Mouse (Mus musculus) macrophage (primary cell): ENCODE data around the gene Gpr84. TPM values are rescaled to one million over a fixed set of nuclear protein-coding genes. Genes with fewer than 3 reads are reported as not detected.

Source experiments
- H3K27ac ChIP-seq: fragments of 350-480 bp; formaldehyde crosslinking; 2 replicates; pipeline ENCODE4 v1.9.0; 2021
- H3K36me3 ChIP-seq: fragments of 350-480 bp; formaldehyde crosslinking; 2 replicates; pipeline ENCODE4 v1.9.0; 2021; ENCODE audit errors: inconsistent target
- H3K4me3 ChIP-seq: fragments of 350-480 bp; formaldehyde crosslinking; 2 replicates; pipeline ENCODE4 v1.9.0; 2021; ENCODE audit errors: inconsistent target
- H3K79me2 ChIP-seq: fragments of 350-480 bp; formaldehyde crosslinking; 2 replicates; pipeline ENCODE4 v1.9.0; 2021; ENCODE audit errors: inconsistent target
- WGBS: methylation state at CpG from one replicate; pipeline ENCODE4 v1.1.7; 2026; ENCODE audit warnings: inconsistent platforms; ENCODE audit not compliant: missing documents; 5-methylcytosine and 5-hydroxymethylcytosine counted together
- polyA plus RNA-seq: library from polyadenylated mRNA; stranded (reverse); fragments of 250-400 nt; gene quantifications from 3 replicates; pipeline ENCODE4 v1.2.4, GENCODE M21; 2018; ENCODE audit warnings: inconsistent platforms

Gpr84 gene
- polyA plus RNA-seq, 1 experiment from 2014 or later = 0.93 TPM

DNA sequence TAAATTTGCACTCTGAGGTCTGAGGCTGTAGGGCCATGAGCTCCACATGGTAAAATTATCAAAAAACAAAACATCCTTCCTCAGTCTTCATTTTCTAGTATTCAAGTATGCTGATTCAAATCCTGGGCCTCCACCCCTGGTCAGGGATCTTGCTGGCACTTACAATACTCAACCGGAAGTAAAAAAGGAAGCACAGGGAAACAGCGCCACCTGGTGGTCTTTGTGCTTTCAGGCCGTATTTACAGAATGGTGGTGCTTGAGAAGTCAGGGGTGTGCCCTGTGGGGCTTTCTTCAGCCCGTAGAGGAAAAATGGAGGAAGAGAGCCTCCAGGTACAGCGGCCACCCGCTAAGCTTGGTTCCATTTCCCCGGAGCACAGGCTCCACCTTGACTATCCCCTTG is 3.3 kb downstream of the Gpr84 start:
- WGBS = 0% methylated on average over 7 of the region's 7 CpGs
- H3K36me3 ChIP-seq = no peaks in the 10 kb centered on the region
- no peak overlapping the region for H3K4me3 ChIP-seq
- peak overlapping the region; percentile 97 for H3K27ac ChIP-seq
- H3K79me2 ChIP-seq = no peaks in the 10 kb centered on the region; the same call in 1 of the 2 replicates

DNA sequence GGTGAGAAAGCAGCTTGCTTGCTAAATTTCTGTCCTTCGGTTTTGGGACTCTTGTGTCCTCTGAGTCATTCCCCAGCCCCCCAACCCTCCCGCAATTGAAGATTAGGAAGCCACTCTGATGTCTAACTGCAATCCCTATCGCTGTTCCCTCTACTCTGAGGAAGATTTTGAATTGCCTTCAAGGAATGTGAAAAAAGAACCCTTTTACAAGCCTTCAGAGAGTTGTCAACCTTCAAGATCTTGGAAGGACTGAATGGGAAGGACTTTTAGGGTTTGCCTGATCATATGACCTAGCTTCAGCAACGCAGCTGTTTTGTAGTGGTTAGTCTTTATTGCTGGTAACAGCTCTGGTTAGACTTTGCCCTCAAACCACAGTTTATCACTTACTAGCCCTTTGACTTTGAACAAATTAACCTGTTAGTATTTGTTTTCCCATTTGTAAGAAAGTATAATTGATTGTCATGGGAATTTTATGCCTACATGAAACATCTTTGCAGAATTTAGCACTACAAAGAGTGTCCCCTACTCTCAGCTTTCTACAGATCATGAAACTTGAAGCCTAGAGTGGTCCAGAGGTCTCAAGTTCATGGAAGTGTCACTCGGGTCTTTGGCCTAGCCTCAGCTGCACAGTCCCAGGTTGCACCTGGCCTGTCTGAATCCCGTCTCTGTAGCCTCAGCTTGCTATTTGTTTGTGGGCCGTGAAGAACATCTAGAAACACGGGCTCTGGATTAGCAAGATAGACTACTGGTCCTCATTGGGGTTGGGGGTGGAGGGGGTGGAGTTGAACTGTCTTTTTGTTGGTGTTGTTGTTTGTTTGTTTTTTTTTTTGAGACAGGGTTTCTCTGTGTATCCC is 4.4 kb downstream of the Gpr84 start:
- Histone ChIP-seq H3K36me3 (no peaks in the 10 kb centered on the region), H3K79me2 (no peaks in the 10 kb centered on the region; the same call in 1 of the 2 replicates), H3K4me3 (peak overlapping the region; percentile 28), H3K27ac (peak overlapping the region; percentile 97)
- WGBS = 46% methylated on average over 8 of the region's 8 CpGs

DNA sequence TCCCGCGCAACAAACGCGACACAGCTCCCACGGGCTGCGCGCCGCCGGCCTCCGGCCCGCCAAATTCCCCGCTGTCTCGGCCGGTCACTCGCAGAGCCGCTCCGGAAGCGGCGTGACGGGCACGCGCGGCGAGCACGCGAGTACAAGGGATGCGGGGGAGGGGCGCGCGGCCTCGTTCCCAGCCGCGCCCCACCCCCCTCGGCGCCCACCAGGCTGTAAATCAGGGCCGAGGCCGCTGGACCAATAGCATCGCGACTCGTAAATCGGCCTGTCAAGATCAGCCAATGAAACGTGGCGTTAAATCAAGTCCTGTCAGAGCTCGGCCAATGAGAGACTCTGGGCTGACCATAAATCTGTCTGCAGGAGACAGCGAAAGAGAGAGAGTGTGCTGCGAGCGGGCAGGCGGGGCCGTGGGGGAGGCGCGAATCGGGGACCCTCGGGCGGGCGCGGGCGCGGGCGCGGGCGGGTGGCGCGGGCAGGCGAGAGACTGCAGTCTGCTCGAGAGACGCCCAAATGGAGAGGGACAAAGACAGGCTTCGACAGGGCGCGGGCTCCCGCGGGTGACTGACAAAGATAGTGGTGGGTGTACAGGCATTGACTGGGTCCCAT is 5.2 kb downstream of the Gpr84 start:
- Histone ChIP-seq H3K79me2 (no peaks in the 10 kb centered on the region; the same call in 1 of the 2 replicates), H3K4me3 (peak overlapping the region; percentile 37), H3K36me3 (no peaks in the 10 kb centered on the region), H3K27ac (peak overlapping the region; percentile 97)
- WGBS = 1% methylated on average over 52 of the region's 71 CpGs

DNA sequence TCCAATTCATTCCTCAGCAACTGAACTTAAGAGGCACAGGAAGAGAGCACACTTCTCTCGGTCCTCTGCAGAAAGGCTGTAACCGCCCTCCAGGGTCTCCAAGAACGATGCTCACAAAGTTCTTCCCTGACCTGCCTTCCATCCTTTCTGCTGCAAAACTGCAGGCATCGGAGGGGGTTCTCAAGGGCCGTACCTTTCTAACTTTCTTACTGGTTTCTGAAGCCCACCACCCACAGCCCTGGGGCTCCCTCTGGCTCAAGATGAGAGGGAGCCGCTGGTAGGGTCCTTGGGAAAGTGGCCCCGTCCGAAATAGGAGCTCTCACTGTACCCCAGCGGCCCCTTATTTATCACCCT is 5.8 kb downstream of the Gpr84 start:
- Histone ChIP-seq H3K27ac (peak overlapping the region; percentile 84), H3K4me3 (peak overlapping the region; percentile 37), H3K36me3 (peaks cover 2% of the 10 kb centered on the region; the same call in 1 of the 2 replicates), H3K79me2 (no peaks in the 10 kb centered on the region; the same call in 1 of the 2 replicates)
- WGBS = 4% methylated on average over 8 of the region's 9 CpGs

DNA sequence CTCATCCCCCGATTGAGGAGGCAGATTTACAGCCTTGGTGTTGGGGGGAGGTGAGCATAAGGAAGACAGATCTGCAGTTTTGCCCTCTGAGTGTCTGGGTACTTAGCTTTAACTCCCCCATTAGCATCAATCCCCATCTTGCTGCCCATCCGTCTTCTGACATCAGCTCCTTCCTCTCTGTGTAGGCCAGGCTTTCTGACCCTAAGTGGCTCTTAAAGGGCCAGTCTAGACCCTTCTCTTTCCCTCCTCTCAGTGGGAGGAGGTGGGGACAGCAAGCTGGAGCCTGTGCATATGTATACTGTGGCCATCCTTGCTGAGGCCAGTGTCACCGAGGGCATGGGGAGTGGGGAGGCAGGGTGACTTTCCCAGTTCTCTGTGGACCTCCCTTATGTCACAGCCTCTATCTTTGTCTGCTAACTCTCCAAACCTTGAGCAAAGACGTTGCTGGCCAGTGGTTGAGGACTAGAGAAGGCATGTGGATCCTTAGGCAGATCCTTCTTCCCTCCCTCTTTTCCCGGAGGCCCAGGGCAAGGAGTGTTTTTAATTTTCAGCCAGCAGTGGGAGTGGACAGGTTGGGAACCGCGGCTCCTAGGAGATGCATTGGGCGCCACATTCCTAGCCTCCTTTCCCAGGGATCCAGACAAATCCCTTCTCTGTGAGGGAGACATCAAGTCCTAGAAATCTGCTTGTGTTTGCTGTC is 6.3 kb downstream of the Gpr84 start:
- no peaks in the 10 kb centered on the region; the same call in 1 of the 2 replicates for H3K79me2 ChIP-seq
- H3K36me3 ChIP-seq = peaks cover 8% of the 10 kb centered on the region
- H3K4me3 ChIP-seq = peak overlapping the region; percentile 37
- peak overlapping the region; percentile 84 for H3K27ac ChIP-seq
- WGBS = 20% methylated on average over 8 of the region's 8 CpGs

DNA sequence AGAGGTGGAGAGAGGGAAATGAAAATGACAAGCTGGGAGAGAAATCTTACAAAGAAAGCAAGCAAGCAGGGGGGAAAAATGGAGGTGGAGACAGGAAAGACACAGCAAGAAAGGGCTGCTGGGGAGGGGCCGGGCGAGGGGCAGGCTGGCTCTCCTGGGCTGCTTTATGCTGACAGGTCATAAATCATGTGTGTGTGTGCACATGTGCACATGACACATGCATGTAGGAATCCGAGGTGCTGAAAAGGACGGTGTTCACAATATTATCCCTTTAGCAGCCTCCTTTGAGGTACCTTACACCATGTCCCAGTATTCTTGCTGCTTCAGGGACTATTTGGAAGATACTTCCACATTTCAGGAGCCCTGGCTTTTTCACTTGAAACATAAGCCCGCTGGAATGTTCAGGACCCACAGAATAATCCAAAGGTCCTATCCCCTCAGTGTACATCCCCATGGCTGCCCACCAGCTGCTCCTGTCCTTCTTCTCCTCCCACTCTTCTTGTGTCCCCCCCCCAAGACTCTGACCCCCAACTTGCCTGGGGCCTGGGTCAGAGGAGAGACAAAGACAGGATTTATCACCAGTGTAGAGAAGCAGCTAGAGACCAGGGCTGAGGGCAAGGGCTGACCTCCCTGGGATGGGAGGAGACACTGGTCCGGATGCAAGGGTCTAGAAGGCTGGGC is 7.9 kb downstream of the Gpr84 start:
- H3K36me3 ChIP-seq = peaks cover 24% of the 10 kb centered on the region
- 49% methylated on average over 6 of the region's 6 CpGs for WGBS
- H3K79me2 ChIP-seq = no peaks in the 10 kb centered on the region
- H3K4me3 ChIP-seq = no peak overlapping the region
- H3K27ac ChIP-seq = no peak overlapping the region

DNA sequence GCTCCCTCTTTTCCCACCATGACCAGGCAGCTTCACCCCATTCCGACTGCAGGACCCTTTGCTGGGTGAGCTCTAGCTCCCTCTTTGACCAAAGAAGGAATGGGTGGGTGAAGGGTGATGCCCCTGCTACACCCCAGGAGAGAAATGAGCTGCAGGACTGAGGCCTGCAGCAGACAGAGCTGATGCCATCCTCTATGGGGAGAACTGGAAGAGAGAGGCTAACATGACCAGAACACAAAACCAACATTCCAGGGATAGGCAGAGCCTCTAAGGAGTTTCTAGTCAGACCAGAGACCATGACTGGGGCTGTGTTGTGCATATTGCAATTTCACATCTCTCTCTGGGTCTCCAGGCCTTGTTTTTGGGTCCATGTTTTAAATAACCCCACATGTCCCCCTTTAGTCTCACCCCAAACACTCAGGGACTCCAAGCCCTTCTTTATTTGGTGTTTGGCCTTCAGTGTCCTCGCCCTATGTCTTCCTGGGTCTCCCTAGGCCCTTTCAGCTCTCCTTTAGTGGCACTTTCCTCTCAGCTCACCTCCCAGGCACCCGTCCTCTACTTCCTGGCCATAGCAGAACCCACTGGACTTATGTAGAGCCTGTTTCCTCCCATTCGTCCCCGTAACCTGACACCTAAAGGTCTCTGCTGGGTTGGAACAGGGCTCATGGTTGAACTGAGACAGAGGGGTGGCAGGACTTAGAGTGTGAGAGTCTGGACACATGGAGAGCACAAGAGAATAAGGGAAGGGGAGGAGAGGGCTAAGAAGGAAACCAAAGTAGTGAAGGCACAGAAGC is 8.7 kb downstream of the Gpr84 start:
- peaks cover 31% of the 10 kb centered on the region for H3K36me3 ChIP-seq
- H3K79me2 ChIP-seq = no peaks in the 10 kb centered on the region
- H3K4me3 ChIP-seq = no peak overlapping the region
- no peak overlapping the region for H3K27ac ChIP-seq
- 62% methylated on average over 4 of the region's 5 CpGs for WGBS

DNA sequence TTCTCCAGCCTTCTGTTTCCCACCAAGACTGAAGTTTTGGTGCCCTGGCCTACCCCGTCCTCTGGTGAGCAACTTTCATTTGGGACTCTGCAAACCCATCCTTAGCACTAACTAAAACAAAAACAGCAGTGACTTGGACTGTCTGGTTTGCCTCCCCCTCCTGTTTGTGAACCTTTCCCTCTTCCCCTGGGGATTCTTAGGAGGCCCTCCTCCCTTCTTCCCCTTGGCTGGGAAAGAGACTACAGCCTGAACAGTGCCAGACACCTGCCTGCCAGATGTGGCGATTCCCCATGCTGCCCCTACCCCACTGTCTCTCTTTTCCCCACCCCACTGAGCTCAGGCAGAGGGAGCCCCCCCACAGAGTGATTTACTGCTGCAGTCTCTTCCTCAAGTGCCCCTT is 9.4 kb downstream of the Gpr84 start:
- 88% methylated on average over 2 of the region's 2 CpGs for WGBS
- H3K27ac ChIP-seq = no peak overlapping the region

DNA sequence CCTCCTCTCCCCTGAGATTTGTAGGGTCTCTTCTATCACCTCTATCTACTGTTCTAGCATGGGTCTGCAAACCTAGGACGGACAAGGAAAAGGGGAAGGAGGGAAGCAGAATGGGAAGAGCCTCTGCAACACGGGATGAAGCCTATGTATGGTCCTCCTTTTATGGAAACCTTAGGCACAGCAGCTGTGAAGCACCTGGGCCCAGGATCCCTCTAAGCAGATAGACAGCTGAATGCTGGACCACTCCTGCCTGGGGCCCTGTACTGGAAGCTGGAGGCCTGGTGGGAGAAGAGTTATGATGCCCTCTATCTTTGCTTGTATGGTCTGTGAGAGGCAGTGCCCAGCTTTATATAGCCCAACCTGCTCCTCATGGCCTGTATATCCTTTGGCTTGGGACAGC is 9.9 kb downstream of the Gpr84 start:
- Histone ChIP-seq H3K4me3 (no peak overlapping the region), H3K27ac (no peak overlapping the region), H3K36me3 (peaks cover 43% of the 10 kb centered on the region), H3K79me2 (no peaks in the 10 kb centered on the region)
- 73% methylated on average over 2 of the region's 2 CpGs for WGBS

More for the DNA sequence above, 9.4 kb downstream of the Gpr84 start:
- Histone ChIP-seq H3K79me2 (no peaks in the 10 kb centered on the region), H3K36me3 (peaks cover 38% of the 10 kb centered on the region), H3K4me3 (no peak overlapping the region)

DNA sequence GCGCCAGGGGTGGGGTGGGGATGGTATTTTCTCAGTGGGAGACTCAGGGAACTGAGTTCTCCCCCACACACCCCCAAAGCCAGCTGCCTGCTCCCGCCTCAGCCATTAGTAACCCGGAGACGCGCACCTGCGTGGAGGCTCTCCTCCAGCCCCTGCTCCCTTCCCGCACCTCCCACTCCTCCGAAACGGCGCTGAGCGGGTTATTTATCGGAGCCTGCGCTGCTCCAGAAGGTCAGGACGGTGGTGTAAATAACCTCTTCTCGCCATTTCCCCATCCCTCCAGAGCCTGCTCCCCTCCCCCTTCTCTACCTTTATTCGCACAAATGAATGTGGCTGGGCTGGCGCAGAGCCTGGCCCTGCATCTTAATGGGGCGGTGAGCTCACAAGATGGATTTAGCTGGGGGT is 10.3 kb downstream of the Gpr84 start:
- 78% methylated on average over 16 of the region's 18 CpGs for WGBS
- Histone ChIP-seq H3K27ac (no peak overlapping the region), H3K36me3 (peaks cover 48% of the 10 kb centered on the region), H3K79me2 (no peaks in the 10 kb centered on the region), H3K4me3 (no peak overlapping the region)

DNA sequence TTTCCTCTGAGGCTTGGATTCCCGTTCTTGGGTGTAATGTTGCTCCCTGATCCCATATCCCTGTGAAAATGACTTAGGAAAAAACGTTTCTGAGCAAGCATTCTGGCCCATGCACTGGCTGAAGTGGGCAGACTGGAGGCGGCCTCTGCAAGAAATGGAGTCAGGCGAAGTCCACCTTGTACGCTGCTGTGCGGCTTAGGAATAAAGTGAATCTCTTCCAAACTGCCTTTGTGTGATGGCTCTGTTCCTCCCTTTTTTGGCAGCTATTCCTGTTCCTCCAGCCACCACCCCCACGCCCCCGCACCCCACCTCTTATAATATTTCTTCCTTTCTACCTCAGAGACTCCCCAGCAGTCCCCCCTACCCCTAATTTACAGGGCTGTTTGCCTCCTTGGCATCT is 10.8 kb downstream of the Gpr84 start:
- no peaks in the 10 kb centered on the region for H3K79me2 ChIP-seq
- 90% methylated on average over 8 of the region's 8 CpGs for WGBS
- peaks cover 49% of the 10 kb centered on the region for H3K36me3 ChIP-seq
- H3K27ac ChIP-seq = no peak overlapping the region
- H3K4me3 ChIP-seq = no peak overlapping the region

DNA sequence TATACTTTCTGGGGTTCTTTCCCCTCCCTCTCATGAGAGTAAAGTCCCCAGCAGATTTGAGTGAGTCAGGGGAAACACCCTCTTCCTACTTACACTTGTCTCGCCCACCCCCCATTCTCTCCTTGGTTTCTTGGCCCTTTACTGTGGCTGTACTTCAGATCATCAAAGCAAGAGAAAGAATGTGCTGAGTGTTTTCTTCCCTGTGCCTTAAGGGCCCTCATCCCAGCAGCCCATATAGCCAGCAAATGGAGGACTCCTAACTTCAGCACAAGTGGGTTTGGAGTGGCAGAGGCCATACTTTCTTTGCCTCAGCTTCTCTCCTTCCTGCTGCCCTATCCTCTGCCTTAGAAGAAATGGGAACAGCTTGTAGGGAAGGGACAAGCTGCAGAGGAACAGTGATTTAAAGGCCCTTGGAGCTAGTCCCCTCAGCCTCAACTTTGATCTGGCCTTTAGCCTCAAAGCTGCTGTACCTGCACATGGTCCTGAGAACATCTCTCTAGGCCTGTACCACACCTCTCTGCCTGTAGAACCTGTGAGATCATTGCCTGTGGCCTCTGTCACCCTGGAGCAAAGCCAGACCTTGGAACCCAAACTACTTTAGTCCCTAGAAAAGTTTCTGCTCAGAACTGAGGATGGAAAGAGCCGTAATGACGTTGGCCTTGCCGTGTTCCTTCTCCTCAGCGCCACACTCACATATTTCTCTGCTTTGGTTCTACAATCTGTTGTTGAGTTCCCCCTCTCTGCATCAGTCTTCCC is 11.4 kb downstream of the Gpr84 start:
- no peak overlapping the region for H3K4me3 ChIP-seq
- no peaks in the 10 kb centered on the region for H3K79me2 ChIP-seq
- WGBS = 100% methylated on average over 5 of the region's 5 CpGs
- no peak overlapping the region for H3K27ac ChIP-seq
- H3K36me3 ChIP-seq = peaks cover 49% of the 10 kb centered on the region

DNA sequence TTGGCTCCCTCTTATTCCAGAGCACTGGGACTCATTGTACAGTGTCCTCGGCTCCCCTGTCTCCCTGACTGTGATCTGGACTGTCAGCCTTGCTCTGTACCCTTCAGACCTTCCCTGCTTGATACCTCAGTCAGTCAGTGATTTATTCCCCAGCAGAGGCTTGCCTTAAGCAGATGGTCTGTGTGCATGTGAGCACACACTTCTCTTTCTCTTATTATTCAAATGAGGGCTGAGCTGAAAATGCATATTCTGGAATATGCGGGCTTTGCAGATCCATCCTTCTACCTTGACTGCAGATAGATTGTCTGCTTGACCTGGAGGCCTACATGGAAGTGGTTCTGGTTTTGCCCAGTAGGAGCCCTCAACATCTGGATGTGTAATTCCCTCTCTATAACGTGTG is 12.4 kb downstream of the Gpr84 start:
- H3K36me3 ChIP-seq = peaks cover 58% of the 10 kb centered on the region
- 91% methylated on average over 3 of the region's 3 CpGs for WGBS
- no peaks in the 10 kb centered on the region for H3K79me2 ChIP-seq
- H3K27ac ChIP-seq = no peak overlapping the region
- no peak overlapping the region for H3K4me3 ChIP-seq
